Mouse (Mus musculus): ENCODE results near the gene Dpep3. TPM values are rescaled to one million over a fixed set of nuclear protein-coding genes. Genes with fewer than 3 reads are reported as not detected.
A peak's percentile ranks its signal among the peaks of the same experiment; 100 is the strongest.

The Dpep3 gene
- total RNA-seq, 4 experiments from 2014 or later = not detected

DNA sequence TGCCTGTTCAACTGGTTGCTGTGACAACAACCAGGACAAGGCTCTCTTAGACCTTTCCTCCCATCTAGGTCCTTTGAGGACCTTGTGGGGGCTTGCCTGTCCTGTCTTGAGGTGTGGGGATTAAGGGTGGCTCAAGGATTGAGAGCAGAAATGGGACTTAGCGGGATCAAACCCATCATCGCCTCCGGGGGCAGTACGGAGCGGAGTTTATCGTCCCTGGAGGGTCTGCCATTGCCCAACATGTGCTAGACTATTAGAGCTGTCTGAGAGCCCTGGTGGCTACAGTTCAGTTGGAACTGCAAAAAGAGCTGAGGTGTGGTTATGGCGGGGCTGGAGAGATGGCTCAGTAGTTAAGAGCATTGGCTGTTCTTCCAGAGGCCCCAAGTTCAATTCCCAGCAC lies 3.9 kb downstream of the Dpep3 start:
- DNase-seq (ENCODE audit: low spot score) = no peak

DNA sequence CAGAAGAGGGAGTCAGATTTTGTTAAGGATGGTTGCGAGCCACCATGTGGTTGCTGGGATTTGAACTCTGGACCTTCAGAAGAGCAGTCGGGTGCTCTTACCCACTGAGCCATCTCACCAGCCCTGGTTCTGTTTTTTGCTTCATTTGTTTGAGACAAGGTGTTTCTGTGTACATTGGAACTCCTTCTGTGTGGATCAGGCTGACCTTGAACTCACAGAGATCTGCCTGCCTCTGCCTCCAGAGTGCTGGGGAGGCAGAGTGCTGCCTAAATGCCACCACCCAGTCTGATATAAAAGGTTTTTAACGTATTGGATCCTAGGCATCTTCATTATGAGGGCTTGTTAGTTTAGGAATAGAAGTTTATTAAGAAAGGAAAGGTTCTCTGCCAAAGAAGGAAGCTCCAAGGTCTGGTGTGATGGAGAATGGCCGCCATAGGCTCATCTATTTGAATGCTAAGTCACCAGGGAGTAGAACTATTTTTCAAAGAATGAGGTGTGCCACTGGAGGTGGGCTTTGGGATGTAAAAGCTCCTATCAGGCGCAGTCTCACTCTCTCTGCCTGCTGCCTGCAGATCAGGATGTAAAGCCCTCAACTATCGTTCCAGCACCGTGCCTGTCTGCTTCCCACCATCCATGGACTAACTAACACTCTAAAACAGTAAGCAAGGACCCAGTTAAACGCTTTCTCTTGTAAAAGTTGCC lies 8.1 kb downstream of the Dpep3 start:
- no peak for DNase-seq (ENCODE audit: low spot score)

DNA sequence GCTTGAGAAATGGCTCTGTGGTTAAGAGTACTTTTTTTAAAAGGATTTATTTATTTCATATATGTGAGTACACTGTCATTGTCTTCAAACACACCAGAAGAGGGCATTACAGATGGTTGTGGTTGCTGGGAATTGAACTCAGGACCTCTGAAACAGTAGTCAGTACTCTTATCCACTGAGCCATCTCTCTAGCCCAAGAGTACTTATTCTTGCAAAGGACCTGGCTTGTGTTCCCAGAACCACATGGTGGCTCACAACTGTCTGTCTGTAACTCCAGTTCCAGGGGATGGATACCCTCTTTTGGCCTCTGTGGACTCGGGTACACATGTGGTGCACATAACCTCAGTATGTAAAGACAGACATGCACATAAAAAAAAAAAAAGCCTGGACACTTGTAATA lies 9.9 kb downstream of the Dpep3 start:
- no peak for DNase-seq (ENCODE audit: low spot score)

DNA sequence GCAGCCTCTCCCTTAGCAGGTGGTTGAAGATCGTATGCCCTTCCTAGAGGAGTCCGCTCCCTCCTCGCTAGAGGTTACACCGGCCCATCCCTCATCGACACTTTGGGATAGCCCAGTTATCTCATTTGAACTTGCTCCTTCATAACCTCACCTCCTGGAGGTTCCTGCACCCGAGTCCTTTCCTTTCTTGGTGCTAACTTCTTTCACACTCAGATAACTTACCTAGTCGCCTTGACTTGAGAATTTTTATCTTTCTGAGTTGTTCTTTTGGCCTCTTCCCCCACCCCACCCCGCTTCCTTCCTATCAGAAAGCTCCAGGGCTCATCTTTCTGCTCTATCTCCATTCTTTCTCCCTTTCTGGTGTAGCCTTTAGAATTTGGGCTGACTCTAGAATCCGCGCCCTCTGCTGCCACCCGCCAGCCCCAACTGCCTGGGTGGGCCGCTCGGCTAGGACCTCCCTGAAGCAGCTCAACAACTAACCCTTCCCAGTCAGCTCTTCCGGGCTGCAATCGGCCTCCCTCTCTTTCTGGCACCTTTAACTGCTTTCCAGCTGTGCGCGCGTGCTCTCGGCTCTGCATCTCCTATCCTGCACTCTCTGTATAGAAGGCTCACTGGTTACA lies 12.4 kb downstream of the Dpep3 start:
- DNase-seq (ENCODE audit: low spot score) = no peak

DNA sequence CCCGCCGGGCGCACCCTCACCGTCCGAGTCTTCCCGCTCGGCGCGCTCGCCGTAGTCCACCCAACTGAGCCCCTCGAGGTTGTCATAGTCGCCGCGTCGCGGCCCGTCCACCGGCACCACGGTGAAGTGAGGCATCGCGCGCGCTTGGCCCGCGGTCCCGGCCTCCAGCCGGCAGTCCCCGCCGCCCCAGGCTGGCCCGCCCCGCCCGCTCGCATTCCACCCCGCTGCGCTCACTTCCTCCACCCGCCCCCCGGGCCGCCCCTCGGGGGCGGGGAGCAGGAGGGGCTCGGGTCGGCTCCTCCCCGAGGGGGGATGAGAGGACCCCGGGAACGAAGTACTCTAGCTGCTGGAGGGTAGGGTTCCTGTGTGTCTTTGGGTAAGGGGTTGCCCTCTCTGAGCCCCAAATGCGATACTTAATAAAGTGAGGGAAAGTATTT lies 13.3 kb downstream of the Dpep3 start, which contains the start of gene Slc12a4:
TSS of gene Slc12a4 (minus strand) at position 193 of the 437 bp plus-strand sequence.
- peak; percentile 76 for DNase-seq (ENCODE audit: low spot score)

DNA sequence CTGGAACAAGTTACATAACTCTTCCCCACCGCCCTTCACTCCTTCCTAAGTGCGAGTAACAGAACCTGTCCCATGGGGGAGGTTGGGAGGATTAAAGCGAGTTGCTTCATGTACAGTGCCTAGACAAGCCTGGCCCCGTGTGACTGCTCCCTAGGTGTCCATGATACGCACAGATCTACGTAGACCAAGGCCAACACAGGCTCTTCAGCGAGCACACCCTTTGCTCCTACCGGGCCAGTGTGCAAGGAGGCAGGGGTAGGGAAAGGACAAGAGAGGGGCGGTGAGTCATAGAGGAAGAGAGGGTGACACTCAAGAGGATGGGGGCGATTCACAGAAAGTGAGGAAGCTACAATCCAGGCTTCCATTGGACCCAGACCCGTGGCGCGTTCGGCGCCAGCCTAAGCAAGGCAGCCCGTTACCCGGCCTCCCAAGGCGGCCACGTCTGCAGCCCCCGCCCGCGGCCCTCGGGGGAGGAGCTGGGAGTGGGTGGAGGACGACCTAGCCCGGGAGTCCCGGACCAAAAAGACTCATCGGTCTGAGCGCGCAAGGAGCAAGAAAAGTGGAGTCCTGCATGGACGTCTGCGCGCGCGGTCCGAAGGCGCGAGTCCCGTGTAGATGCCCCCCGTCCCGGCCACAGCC lies 13.8 kb downstream of the Dpep3 start:
- DNase-seq (ENCODE audit: low spot score) = peak; percentile 18

DNA sequence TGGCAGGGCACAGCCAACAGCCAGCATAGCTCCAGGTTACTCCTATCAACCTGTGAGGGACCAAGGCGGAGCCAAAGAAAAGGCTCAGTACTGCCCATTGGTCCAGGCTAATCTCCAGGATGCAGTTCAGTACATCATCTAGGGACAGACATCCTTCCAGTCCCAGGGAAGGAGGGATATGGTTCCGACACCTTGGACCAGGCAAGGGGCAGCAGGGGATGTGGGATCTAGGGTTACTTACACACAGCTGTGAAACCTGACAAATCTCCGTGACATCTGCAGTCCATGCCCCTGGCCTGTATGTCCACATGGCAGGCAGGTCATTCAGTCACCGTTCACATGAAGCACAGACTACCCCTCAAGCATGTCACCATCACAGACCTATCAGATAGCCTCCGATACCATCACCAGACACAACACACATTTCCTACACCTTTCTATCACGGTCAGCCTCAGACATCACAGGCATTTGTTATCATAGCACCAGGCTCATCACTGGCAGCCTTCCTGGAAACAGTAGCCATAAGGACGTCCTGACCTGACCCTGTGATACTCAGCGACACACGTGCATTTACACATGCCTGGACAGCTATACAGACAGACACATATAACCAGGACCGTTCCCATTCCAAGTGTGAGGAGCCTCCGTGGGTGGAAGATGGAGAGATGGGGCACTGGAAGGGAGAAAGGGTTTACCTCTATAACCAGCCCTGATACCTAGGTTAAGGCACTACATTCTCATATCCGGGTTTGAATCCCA lies 14.5 kb downstream of the Dpep3 start:
- DNase-seq (ENCODE audit: low spot score) = no peak

DNA sequence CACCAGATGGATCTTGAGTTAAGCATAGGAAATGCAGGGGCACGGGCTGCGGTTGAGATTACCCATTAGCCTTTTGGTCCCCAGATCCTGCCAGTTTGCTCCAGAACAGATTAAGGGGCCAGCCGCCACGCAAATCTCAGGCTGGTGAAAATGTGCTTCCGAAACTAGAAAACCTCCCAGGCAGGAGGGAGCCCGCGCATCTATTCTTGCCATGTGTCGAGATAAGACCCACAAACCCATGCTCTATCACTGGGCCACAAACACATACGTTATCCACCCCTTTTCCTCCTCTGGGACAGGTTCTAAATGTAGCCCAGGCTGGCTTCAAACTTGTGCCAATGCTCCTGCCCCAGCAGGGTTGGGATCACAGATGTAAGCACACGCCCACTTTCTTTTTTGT lies 17.7 kb downstream of the Dpep3 start:
- DNase-seq (ENCODE audit: low spot score) = no peak

DNA sequence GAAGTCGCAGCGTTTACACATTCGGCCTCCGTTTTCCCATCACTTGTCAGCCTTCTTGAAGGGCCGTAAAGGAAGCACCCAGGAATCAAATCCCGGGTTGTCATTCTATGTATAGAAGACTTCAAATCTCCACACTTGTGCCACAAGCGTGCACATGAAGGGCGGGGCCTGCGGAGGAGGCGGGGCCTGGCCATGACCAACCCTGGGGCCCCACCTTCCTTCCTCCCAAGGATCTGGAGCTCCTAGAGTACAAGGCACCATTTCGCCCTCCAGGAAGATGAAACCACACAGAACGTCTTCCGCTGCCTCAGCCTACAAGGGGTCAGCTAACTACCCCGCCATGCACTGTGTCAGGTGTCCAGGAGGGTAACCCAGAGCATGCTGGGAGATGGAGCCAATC lies 18.1 kb downstream of the Dpep3 start:
- DNase-seq (ENCODE audit: low spot score) = no peak

DNA sequence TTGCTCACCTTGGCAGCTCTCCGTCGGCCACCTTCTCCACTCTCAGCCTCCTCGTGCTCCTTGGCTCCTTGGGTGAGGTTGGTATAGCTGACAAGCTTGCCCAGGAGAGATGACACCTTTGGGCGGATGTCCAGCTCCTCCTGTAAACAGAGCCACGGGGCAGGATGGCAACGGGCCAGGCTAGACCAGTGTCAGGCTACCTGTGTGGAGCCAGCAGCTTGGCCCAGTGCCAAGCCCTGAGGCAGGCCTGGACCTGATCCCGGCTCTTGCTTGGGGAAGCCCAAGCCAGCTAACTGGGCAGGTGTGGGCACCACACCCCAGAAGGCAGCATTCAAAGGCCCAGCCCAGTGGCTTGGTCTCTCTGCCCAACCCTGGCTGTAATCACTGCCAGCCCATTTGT lies 19.9 kb downstream of the Dpep3 start:
- DNase-seq (ENCODE audit: low spot score) = peak; percentile 28

DNA sequence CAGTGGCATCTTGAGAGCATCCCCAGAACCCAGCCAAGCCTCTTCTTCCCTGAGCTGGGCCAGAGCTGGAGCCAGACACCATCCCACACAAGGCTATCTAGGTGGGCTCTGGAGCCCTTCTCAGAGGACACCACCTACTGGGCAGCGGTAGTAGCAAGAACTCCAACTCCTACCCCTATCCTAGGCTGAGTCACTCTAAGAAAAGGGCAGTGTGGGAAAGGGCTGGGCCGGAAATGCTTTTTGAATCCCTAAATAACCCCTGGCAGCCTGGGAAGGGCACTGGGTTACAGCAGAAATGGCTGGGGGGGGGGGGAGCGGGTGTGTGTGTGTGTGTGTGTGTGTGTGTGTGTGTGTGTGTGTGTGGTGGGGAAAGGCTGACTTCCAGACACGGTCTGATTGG lies 21.4 kb downstream of the Dpep3 start:
- peak; percentile 75 for DNase-seq (ENCODE audit: low spot score)

DNA sequence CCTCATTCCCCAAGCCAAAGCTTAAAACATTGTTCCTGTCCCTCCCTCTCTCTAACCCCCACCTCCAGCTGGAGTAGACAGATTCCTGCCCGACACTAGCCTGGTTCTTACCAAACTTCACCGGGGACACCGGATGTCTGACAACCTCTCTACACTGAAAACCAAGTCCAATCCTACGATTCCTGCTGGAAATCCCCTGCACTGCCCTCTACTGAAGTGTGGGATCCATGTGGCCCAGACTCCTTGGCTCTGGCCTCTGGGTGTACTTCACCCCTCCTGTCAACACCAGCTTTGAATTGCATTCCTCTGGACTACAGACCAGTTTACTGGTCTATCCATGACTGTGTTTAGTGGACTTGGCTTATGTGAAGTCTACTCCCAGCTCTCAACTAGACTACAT lies 22.7 kb downstream of the Dpep3 start:
- peak; percentile 45 for DNase-seq (ENCODE audit: low spot score)

DNA sequence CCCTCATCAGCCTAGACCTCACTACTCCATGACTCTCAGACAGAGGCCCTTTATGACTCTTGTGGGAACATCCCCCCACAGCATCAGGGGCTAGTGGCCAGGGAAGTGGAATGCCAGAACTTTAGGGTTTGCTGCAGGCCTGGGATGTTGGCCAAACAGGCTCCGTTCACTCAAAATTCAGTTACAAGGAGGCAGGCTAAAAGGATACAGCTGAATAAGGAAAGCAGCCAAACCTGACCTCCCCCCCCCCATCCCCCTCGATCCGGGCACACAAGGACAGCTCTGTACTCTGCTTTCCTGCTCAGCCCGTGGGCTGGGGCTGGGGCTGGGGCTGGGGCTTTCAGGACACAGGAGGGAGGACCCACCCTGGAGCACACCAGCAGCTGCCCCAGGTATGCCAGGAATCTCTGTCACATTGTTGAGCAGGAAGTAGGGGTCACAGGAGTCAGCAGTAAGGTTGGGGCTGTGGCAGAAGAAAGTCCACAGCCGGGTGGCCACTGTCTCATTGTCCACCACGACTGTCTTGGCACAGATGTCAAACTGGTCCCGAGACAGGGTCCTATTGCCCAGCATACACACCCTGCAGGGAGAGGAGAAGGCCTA lies 28.1 kb downstream of the Dpep3 start:
- DNase-seq (ENCODE audit: low spot score) = peak; percentile 33

DNA sequence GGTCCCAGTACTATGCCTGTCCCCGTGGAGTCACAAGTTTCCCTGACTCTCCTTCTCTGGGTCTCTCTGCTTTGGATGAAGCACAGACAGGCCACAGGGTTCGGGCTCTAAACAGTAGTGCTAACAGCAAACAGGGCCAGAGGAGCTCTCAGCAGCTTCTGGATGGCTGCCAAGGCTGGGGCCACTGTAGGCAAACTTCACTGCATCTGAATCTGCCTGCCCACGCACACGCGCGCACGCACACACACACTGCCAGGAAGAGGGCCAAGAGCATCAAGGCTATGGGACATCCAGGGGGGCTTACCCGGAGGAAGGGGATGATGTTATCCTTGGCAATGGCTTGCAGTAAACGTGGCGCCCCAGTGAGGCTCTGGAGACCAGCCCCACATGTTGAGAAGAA lies 29.9 kb downstream of the Dpep3 start:
- DNase-seq (ENCODE audit: low spot score) = no peak

DNA sequence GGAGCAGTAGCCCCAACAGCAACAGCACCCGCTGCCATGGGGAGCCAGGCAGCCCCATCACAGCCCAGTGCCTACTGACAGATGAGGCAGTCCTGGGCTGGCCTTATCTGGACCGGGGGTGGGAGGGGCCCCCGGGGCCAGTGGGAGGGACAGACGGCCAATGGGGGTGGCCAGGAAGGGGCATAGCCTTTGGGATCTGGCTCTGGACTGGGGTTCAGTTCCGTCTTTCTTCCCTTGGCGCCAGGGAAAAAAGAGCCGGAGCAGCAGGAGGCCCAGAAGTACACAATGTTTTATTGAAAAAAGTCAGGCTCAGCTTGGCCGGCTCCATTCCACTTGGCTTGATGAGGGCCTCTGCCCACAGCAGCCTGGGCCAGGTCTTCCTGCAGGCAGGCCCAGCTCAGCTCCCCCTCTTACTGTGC lies 35.9 kb downstream of the Dpep3 start, which contains the start of gene Lcat:
TSS of gene Lcat (minus strand) at position 62 of the 419 bp plus-strand sequence.
- no peak for DNase-seq (ENCODE audit: low spot score)

DNA sequence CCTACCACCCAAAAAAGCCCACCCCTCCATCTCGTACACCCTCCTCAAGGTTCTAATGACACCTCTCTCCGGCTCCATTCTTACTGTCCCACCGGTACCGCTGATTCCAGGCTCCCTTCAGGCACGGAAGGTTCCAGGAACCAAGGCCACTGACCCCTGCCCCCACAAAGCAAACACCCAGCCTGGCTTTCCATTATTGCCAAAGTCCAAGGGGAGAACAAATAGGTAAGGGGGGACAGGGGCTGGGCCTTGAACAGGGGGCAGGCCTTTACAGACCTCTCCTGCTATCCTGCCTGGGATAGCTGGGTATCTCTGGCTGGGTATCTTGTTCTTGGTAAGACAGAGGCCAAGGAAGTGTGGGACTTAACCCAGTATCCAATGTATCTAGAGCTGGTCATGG lies 36.7 kb downstream of the Dpep3 start:
- DNase-seq (ENCODE audit: low spot score) = no peak

DNA sequence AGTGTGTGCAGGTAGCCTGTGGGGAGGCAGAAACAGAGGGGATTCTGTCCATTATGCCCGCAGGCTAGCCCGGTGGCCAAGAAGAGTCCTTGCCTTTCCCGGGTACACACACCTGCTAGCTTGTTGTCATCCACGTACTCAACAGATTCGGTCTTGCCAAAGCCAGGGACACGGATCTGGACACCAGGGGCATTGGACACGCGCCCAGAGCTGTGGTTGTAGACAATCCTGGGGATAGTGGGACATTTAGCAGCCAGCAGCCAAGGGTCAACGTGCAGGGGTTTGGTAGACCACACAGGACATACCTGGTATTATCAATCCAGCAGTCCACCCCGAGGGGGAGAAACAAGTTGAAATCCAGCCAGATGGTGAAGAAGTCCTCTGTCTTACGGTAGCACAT lies 37.2 kb downstream of the Dpep3 start:
- DNase-seq (ENCODE audit: low spot score) = no peak

DNA sequence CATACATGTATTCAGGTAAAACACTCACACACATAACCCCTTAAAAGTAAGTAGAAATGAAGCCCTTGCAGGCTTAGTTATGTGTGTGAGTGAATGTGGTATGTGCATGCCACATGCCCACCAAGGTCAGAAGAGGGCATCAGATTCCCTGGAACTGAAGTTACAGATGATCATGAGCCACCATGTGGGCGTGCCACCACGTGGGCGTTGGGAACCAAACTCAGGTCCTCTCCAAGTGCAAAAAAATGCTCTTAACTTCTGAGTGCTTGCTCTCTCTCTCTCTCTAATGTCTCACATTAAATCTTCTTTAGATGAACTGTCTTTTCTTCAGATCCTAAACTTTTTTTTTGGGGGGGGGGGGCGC lies 40.9 kb downstream of the Dpep3 start, which contains the start of gene Psmb10:
TSS of gene Psmb10 (minus strand) at position 139 of the 364 bp plus-strand sequence.
- no peak for DNase-seq (ENCODE audit: low spot score)

DNA sequence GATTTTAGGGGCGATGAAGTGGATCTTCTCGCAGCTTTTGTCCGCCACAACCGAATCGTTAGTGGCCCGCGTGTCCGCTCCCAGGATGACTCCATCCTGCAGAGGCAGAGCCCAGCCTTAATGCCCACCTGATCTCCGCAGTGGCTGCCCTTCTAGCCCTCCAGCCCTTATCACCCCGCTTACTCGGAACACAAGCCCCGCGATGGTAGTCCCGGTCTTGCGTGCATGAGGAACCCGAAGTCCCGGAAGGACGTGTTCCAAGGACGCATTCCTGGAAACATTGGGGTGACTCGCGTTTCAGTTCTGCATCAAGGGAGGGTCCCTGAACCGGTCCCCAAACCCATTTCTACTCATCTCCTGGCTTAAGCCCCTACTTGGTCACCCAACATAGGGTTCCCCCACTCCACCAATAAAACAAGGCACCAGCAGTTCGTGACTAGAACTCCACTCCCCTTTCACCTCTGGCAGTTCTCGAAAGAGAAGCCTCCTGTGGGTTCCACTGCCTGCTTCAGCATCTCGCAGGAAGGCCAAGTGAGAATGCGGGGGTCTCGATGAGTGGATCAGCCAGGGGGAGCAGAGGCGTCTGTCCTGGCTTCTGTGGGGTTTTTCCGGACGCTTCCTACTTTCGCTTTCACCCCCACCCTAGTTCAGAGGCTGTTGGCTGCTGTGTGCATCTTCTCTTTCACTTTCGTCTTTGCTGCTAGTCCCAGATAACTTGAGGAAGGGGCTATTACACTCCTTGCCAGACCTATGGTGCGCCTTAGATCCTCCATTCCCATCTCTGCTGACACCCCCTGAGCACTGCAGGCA lies 41.5 kb downstream of the Dpep3 start:
- DNase-seq (ENCODE audit: low spot score) = peak; percentile 63

DNA sequence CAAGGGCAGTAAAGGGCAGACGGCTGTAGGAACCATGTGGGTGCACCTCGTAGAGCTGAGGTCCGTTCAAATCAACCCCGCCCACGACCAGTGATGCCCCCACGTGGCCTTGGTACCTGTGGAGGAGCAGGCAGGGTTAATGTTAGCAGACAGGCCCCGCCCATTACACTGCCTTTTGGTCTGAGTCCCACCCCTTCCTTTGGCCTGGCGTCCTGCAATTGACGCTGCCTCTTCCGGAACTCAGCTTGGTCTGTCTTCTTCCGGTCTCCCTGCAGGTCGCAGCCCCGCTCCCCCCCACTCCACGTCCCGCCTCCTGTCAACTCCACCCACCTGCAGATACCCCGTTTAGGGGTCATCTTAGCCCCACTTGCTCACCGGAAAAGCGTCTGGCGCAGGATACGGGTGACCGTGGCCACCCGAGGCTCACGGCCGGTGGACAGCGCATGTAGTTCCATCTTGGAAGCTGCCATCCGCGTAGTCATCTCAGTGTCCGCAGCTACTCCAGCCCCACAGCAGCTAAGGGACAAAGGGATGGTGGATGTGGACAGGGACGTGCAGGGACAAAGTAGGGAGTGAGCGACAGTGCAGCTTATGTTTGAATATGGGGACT lies 42.3 kb downstream of the Dpep3 start:
- DNase-seq (ENCODE audit: low spot score) = peak; percentile 90

All from heart, adult 8-10 months (tissue).